Mouse (Mus musculus) intestine, embryonic 16.5 days (tissue): Measurements from ENCODE around the gene Fbf1. TPM values are rescaled to one million over a fixed set of nuclear protein-coding genes. Genes with fewer than 3 reads are reported as not detected.

ENCODE experiments used
- polyA plus RNA-seq: library from polyadenylated mRNA; unstranded; fragments of >200 nt; fragmentation: Nextera tagmentation; extraction: Ambion mirVana; gene quantifications from 2 replicates; pipeline ENCODE4 v1.2.1, GENCODE M21; 2015

The Fbf1 gene
- polyA plus RNA-seq, 1 experiment from 2014 or later: 15.4 TPM

Other genes starting within 250 kb of the Fbf1 start
- gene Sap30bp, start 234.9 kb downstream of the Fbf1 start, polyA plus RNA-seq: 27.3 and 29.2 TPM in 2 replicates
- gene Recql5, start 234.7 kb downstream of the Fbf1 start, polyA plus RNA-seq: 15.7 and 16.7 TPM in 2 replicates
- 11.9 and 15.2 TPM in 2 replicates for gene Itgb4, start 193.5 kb downstream of the Fbf1 start, polyA plus RNA-seq
- gene Galk1, start 155.4 kb downstream of the Fbf1 start, polyA plus RNA-seq: 360 and 389 TPM in 2 replicates
- 1,239 and 1,387 TPM in 2 replicates for gene H3f3b, start 140.2 kb downstream of the Fbf1 start, polyA plus RNA-seq
- 22.9 and 24.4 TPM in 2 replicates for gene Unk, start 137.8 kb downstream of the Fbf1 start, polyA plus RNA-seq
- 6.4 and 7.5 TPM in 2 replicates for gene Unc13d, start 90.2 kb downstream of the Fbf1 start, polyA plus RNA-seq
- 135 and 160 TPM in 2 replicates for gene Wbp2, start 81.2 kb downstream of the Fbf1 start, polyA plus RNA-seq
- 13.9 and 14.7 TPM in 2 replicates for gene Trim47, start 41.0 kb downstream of the Fbf1 start, polyA plus RNA-seq
- gene Trim65, start 37.0 kb downstream of the Fbf1 start, polyA plus RNA-seq: 7.7 and 9.3 TPM in 2 replicates
- gene Mrpl38, start 29.3 kb downstream of the Fbf1 start, polyA plus RNA-seq: 104 and 110 TPM in 2 replicates
- 106 and 115 TPM in 2 replicates for gene Ten1, start 30.7 kb upstream of the Fbf1 start, polyA plus RNA-seq
- gene Acox1, start 30.9 kb upstream of the Fbf1 start, polyA plus RNA-seq: 85.5 and 104 TPM in 2 replicates
- gene Evpl, start 69.9 kb upstream of the Fbf1 start, polyA plus RNA-seq: 1.9 and 2.5 TPM in 2 replicates
- gene Srp68, start 106.1 kb upstream of the Fbf1 start, polyA plus RNA-seq: 90.9 and 94.8 TPM in 2 replicates
- 0.16 and 0.31 TPM in 2 replicates for gene Galr2, start 112.8 kb upstream of the Fbf1 start, polyA plus RNA-seq
- gene Exoc7, start 139.1 kb upstream of the Fbf1 start, polyA plus RNA-seq: 52.5 and 54.6 TPM in 2 replicates
- 0.27 and 0.36 TPM in 2 replicates for gene Foxj1, start 167.2 kb upstream of the Fbf1 start, polyA plus RNA-seq
- gene Rnf157, start 244.9 kb upstream of the Fbf1 start, polyA plus RNA-seq: 4.4 and 5.2 TPM in 2 replicates